Mouse (Mus musculus) myocyte (in vitro differentiated cells): Measurements from ENCODE around the gene Baz2b.

Experiments used
- CEBPB ChIP-seq: IDR thresholded peaks from 2 replicates; pipeline ENCODE4 v1.6.1; 2011; ENCODE audit warnings: mild to moderate bottlenecking, moderate library complexity; ENCODE audit not compliant: poor library complexity, insufficient read depth, severe bottlenecking
- E2F4 ChIP-seq: IDR thresholded peaks from one replicate; pipeline ENCODE4 v1.6.1; 2011; ENCODE audit warnings: mild to moderate bottlenecking, control low read depth, moderate library complexity; ENCODE audit not compliant: insufficient read depth
- MAX ChIP-seq: IDR thresholded peaks from one replicate; pipeline ENCODE4 v1.6.1; 2011; ENCODE audit warnings: low read depth, mild to moderate bottlenecking, control low read depth
- MYOD1 ChIP-seq, 3 experiments: IDR thresholded peaks; one replicate each; pipeline ENCODE4 v1.6.1; 2011; ENCODE audit warnings: control low read depth in 2 of 3, low read depth in 2 of 3, mild to moderate bottlenecking in 2 of 3, moderate library complexity in 1 of 3; ENCODE audit not compliant: insufficient read length in 2 of 3, control insufficient read depth in 1 of 3
- MYOG ChIP-seq, 3 experiments: IDR thresholded peaks; one replicate each; pipeline ENCODE4 v1.6.1; 2011; ENCODE audit warnings: control low read depth in 2 of 3, low read depth in 2 of 3, mild to moderate bottlenecking in 2 of 3; ENCODE audit not compliant: insufficient read length in 2 of 3, control insufficient read depth in 1 of 3, insufficient read depth in 1 of 3
- POLR2A ChIP-seq: IDR thresholded peaks from one replicate; pipeline ENCODE4 v1.6.1; 2011; ENCODE audit warnings: low read depth, mild to moderate bottlenecking, control low read depth, moderate library complexity; ENCODE audit not compliant: insufficient read length
- POLR2AphosphoS2 ChIP-seq: IDR thresholded peaks from one replicate; pipeline ENCODE4 v1.6.1; 2011; ENCODE audit warnings: low read depth, control low read depth; ENCODE audit not compliant: insufficient read length
- REST ChIP-seq: IDR thresholded peaks from one replicate; pipeline ENCODE4 v1.6.1; 2011; ENCODE audit warnings: mild to moderate bottlenecking, control low read depth, moderate library complexity; ENCODE audit not compliant: insufficient read depth, insufficient read length
- SRF ChIP-seq: IDR thresholded peaks from one replicate; pipeline ENCODE4 v1.6.1; 2011; ENCODE audit warnings: low read depth; ENCODE audit not compliant: control insufficient read depth, insufficient read length
- TCF12 ChIP-seq: IDR thresholded peaks from one replicate; pipeline ENCODE4 v1.6.1; 2011; ENCODE audit warnings: mild to moderate bottlenecking, control low read depth; ENCODE audit not compliant: poor library complexity, insufficient read depth, severe bottlenecking
- USF1 ChIP-seq: IDR thresholded peaks from one replicate; pipeline ENCODE4 v1.6.1; 2011; ENCODE audit warnings: low read depth, mild to moderate bottlenecking, control low read depth, moderate library complexity

DNA sequence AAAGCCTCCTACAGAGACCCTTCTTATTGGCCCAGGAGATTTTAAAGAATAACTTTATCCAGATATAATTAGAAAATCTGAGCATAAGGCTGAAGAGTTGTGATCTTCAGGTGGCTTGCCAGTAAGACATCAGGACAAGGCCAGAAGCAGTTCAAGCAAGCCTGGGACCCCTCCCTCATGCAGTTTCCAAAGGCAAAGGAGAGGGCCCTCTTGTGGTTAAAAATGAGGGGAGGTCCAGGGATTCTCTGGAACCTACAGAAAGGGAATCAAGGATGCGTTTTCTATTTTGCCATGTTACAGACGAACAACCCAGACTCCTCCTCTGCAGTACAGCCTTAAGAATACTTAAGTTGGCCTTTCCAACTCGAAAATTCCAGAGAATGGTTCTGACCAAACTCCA lies 62.2 kb downstream of the Baz2b start:
- TF ChIP-seq POLR2A (no peak), REST (no peak), MYOG (IDR thresholded peaks at IDR 0.05; ENCODE audit: control insufficient read depth in 1 of 3, insufficient read depth in 1 of 3, insufficient read length in 2 of 3, low read depth in 2 of 3) (no peak), POLR2AphosphoS2 (no peak), E2F4 (no peak), TCF12 (no peak), USF1 (no peak), MAX (no peak), MYOD1 (IDR thresholded peaks at IDR 0.05; ENCODE audit: control insufficient read depth in 1 of 3, insufficient read length in 2 of 3, low read depth in 2 of 3) (no peak), CEBPB (no peak), SRF (no peak)
